19 mouse cellular contexts compared by ENCODE assay signal in the genomic region with DNA sequence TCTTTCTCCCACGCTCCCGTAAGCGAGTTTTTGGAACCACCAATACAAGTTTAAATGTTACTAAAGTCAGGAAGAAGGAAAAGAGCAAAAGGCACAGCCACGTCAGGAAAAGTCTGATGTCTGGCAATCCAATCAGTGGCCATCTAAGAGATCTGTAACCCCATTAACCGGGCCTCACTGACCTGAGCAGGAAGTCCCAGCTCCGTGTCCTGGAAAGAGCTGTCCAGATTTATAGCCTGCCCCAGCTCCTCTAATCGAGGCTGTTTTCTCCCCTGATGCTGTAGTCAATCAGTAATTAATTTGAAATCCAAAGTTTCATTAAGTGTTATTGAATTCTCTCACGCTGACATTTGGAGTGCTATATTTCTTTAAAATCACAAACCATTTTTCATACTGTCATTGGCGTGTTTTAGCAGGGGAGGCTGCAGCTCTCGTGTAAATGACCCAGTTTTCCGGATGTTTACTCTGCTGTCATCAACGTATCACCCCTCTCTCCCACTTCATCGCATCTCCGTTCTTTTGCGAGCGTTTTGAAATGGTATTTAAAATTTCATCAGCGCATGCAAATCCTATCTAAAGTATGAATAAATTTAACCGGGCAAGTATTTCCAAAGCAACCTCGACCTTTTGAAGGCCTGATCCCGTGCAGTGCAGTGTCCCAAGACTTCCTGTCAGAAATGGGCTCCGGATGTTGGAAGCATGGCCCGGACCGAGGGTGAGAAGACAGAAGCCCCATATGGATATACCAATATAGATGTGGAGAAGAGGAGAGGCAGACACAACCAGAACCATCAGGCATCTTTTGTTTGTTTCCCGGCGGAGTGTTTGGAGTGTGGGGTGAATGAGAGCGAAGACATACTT.
"Had no signal": no experiment of that assay in that cellular context is flagged by ENCODE, and none has a peak within 500 bp of the region (broad histone marks: within the 10 kb centered on the region; RNA-seq: fewer than 3 reads in every experiment).

No protein-coding gene starts in this region.

- H3K36me3 ChIP-seq: kidney, embryonic 15.5 days; limb, embryonic 13.5 days; liver, embryonic 12.5 days; liver, embryonic 15.5 days; midbrain, embryonic 13.5 days had no signal

- H3K9me3 ChIP-seq: kidney, embryonic 15.5 days; limb, embryonic 13.5 days; liver, embryonic 12.5 days; liver, embryonic 15.5 days; midbrain, embryonic 13.5 days had no signal

- H3K27ac ChIP-seq: kidney, embryonic 15.5 days; limb, embryonic 13.5 days; liver, embryonic 12.5 days; liver, embryonic 15.5 days; macrophage; midbrain, embryonic 13.5 days; stomach, postnatal 0 days had no signal

- H3K4me1 ChIP-seq: liver, embryonic 12.5 days; liver, embryonic 15.5 days had no signal

- ATAC-seq: intestine, postnatal 0 days; liver, embryonic 12.5 days; midbrain, embryonic 13.5 days; midbrain, embryonic 16.5 days had no signal

- H3K9ac ChIP-seq: kidney, embryonic 15.5 days; limb, embryonic 13.5 days; liver, embryonic 12.5 days; liver, embryonic 15.5 days; midbrain, embryonic 13.5 days had no signal

- H3K27me3 ChIP-seq: liver, embryonic 12.5 days; liver, embryonic 15.5 days; midbrain, embryonic 13.5 days had no signal

- H3K4me2 ChIP-seq: kidney, embryonic 15.5 days; limb, embryonic 13.5 days; liver, embryonic 12.5 days; liver, embryonic 15.5 days; midbrain, embryonic 13.5 days had no signal

- H3K4me3 ChIP-seq: kidney, embryonic 15.5 days; limb, embryonic 13.5 days; liver, embryonic 12.5 days; liver, embryonic 15.5 days; midbrain, embryonic 13.5 days had no signal

- DNase-seq: kidney, adult 2 months; kidney, postnatal 14 days; kidney, postnatal 4 days; left cerebral cortex, postnatal 4 days; liver; right cerebral cortex, postnatal 14 days; right cerebral cortex, postnatal 4 days; thymus, adult 2 months; thymus, postnatal 14 days; thymus, postnatal 4 days had no signal
